Mouse (Mus musculus): ENCODE results near the gene Metrn.

GRCm38 (mm10) chr17:25775318-25776062 is 21.4 kb downstream of the Metrn start:
- TF ChIP-seq TCF12 (IDR thresholded peaks at IDR 0.05; ENCODE audit: insufficient read depth, poor library complexity, severe bottlenecking) (no peak), POLR2AphosphoS2 (IDR thresholded peaks at IDR 0.05; ENCODE audit: insufficient read length, low read depth) (no peak), POLR2A (IDR thresholded peaks at IDR 0.05; ENCODE audit: insufficient read length, low read depth) (no peak), E2F4 (IDR thresholded peaks at IDR 0.05; ENCODE audit: insufficient read depth) (no peak), USF1 (IDR thresholded peaks at IDR 0.05; ENCODE audit: low read depth) (no peak), MYOD1 (IDR thresholded peaks at IDR 0.05; ENCODE audit: control insufficient read depth in 1 of 3, insufficient read length in 2 of 3, low read depth in 2 of 3) (no peak), TCF3 (IDR thresholded peaks at IDR 0.05; ENCODE audit: insufficient read length, low read depth) (no peak)
